Mouse (Mus musculus): Measurements from ENCODE around the gene Scn8a. TPM values are rescaled to one million over a fixed set of nuclear protein-coding genes. Genes with fewer than 3 reads are reported as not detected.

The Scn8a gene
- total RNA-seq, 2 experiments from 2014 or later = 0.03 to 0.14 TPM

DNA sequence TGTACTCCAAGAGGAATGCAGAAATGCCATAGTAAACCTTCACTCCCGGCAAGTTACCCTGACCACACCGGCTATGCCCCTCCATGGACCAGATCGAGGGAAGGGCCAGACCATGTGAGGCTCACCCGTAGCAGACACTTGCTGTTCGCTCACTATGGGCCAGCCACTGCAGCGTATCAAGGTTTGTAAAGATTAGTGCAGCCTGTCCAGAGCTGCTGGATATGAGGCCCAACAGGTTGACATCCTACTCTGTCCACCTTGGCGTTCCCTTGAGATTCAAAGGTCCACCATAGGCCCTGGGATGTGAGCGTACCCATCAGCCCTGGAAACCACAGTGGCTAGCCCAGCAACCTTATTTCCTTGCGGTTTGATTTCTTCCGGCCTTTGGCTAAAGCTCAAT lies 184.9 kb downstream of the Scn8a start:
- TF ChIP-seq CTCF (IDR thresholded peaks at IDR 0.05) = no peak
- no peak for DNase-seq
- intact Hi-C loops (cut with DNase I) = no loop called here
- Histone ChIP-seq H3K4me3 (no peak overlapping the region), H3K27ac (no peak overlapping the region)

DNA sequence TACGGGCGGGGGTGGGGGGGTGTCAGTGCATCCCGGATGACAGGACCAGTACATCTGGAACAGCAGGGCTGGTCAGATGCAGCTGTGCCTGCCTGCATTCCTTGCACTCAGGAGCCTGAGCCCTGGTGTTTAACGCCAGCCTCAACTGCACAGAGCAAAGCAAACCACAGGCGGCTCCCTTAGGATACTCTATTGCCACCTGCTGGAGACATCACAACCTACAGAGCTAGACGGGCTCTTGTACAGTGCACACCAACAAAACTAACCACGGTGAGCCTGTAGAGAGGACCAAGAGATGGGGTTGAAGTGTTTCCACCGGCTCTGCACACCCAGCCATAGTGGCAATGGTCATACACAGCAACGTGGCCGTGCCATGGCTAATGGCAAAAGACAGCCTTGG lies 186.6 kb downstream of the Scn8a start:
- intact Hi-C loops (cut with DNase I) = no loop called here
- DNase-seq = no peak
- no peak overlapping the region for H3K4me3 ChIP-seq
- no peak overlapping the region for H3K27ac ChIP-seq
- peak; percentile 65 for TF ChIP-seq CTCF (IDR thresholded peaks at IDR 0.05)

DNA sequence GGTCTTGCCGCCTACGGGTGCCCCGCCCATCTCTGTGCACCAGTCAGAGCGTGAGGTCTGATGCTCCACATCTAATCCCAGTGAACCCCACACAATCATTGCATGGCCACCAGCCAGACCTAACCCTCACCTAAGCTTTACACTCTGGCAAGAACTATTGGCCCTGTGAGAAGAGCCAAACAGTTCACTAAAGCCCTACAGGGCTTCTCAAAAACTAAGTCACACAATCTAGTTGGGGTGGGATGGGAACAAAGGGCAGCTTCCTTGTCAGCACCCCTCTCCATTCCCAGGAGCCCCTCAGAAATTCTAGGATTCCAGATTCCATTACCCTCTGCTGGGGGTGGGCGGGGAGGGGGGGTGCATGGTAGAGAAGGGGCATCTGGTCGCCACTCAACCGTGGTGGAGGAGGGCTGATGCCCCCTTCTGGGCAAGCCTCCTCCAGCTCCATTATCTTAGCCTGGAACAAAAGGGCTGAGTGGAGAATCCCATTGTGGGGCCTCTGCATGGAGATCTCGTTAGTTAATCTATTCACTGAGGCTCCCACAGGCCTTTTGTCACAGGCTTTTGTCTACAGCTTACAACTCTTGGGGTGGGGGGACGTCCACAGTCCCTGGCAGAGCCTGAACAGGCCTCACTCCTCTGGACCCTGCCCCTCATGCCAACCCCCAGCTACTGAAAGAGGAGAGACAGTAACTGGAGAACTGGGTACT lies 190.1 kb downstream of the Scn8a start:
- intact Hi-C loops (cut with DNase I) = no loop called here
- no peak for DNase-seq
- Histone ChIP-seq H3K4me3 (no peak overlapping the region), H3K27ac (no peak overlapping the region)
- TF ChIP-seq CTCF (IDR thresholded peaks at IDR 0.05) = no peak

DNA sequence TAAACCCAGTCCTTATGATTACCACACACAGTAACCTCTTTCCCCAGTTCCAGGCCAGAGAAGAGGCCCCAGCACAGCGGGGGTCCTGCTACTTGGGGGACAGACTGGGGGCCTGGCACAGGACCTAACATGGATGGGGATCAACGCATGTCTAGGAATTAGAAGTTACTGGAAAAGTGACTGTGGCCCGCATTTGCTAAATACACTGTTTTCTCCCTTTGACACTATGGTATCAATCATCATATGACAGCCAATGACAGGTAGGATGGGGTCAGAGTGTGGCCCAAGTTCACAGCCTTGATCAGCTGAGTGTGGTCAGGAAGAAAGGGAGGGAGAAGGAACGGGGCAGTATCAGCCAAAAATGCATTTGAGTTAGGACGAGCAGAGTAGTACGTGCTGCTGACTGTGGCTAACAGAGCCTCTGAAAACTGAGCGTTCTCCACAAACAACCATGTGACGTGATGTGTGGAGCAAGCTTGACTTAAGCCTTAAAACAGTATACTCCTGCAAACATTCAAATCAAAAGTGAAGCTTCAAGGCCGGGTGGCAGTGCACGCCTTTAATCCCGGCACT lies 190.7 kb downstream of the Scn8a start:
- no peak overlapping the region for H3K4me3 ChIP-seq
- H3K27ac ChIP-seq = no peak overlapping the region
- intact Hi-C loops (cut with DNase I) = no loop called here
- DNase-seq = no peak
- no peak for TF ChIP-seq CTCF (IDR thresholded peaks at IDR 0.05)

DNA sequence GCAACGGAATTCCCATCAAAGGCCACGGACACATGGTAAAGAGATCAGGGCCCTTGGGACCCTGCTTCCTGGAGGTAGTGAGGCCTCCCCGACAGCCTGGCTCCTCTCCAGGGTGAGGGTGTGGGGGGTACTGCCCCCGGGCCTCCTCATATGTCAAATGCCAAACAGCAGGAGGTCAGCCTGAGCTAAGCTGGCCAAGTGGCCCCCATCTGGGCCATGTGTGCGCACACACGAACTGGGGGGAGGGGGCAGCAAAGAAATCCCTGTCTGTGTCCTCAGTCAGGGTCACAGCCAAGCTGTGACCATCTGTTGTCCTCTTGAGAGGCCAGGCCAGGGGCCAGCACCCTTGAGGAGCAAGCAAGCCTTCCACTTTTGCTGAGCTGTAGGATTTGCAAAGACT lies 195.4 kb downstream of the Scn8a start:
- intact Hi-C loops (cut with DNase I) = no loop called here
- TF ChIP-seq CTCF (IDR thresholded peaks at IDR 0.05) = no peak
- no peak overlapping the region for H3K4me3 ChIP-seq
- 0 out of 2 replicates have a peak overlapping the region, but pooled peaks have one; percentile 12 for H3K27ac ChIP-seq
- no peak for DNase-seq

DNA sequence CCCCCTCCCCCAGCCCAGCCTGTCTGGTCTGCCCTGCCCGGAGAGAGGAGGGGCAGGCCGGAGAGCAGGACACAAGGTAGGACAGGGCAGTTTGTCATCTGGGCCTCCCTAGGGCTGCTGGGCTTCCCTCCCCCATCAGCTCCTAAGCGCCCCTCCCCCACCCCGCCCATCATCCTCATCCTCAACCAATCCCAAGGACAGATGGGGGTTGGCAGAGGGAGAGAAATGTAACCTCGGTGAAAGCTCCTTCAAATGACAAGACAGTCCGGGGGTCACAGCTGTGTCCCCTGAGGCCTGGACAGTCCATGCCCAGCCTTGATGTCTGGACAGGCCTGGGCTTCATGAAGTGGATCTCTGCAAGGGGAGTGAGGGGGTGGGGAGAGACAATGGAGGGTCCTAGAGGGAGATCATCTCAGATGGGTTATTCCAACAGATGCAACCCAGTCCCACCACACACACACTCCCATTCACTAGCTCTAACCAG lies 196.7 kb downstream of the Scn8a start:
- DNase-seq = no peak
- no peak overlapping the region for H3K27ac ChIP-seq
- TF ChIP-seq CTCF (IDR thresholded peaks at IDR 0.05) = no peak
- no peak overlapping the region for H3K4me3 ChIP-seq
- intact Hi-C loops (cut with DNase I) = no loop called here

DNA sequence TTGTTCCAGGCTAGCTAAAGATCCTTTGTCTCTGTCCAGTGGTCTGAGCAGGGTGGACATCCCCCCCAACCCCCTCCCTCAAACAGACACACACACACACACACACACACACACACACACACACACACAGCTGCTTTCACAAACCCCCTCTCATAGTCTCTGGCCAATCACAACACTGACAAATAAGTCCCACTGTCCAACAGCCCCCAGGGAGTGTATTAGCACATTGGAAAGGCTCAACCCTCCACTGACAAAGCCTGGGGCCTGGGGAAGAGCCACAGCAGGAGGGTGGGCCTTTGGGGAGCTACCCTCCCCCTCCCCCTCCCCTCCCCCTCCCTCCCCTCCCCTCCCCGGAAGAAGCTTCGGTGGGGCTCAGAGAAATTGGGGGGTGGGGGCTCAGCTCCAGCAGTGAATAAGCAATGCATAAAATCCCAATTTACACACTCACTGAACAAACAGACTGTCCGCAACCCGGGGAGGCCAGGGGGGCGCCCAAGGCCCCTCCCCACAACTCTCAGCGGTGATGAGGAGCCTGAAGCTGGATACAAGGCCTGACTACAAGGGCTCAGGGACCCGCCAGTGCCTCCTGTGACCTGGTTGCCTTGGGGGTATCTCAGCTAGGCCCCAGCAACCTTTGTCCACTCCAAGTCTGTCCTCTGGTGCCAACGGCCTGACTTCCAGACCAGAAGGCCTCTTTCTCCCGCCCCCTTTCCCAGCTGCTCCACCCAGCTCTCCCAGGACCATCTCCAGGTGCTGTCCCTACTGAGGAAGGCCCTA lies 197.4 kb downstream of the Scn8a start:
- TF ChIP-seq CTCF (IDR thresholded peaks at IDR 0.05) = no peak
- intact Hi-C loops (cut with DNase I) = no loop called here
- no peak for DNase-seq

DNA sequence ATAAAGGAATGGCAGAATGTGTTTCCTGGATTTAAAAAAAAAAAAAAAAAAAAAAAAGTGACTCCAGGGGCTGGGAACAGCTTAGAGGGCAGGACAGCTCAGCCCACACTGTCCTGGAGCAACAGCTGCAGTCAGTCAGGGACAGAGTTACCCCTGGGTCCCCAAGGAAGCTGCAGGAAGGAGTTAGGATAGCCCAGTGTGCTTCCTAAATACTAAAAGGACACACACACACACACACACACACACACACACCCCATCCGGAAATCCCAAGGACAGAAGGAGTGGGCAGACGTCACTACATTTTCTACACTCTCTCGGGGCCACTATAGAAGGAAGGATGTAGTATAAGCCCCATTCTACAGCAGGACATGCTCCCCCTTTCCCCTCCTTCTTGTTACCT lies 198.4 kb downstream of the Scn8a start:
- intact Hi-C loops (cut with DNase I) = no loop called here
- Histone ChIP-seq H3K4me3 (no peak overlapping the region), H3K27ac (0 out of 2 replicates have a peak overlapping the region, but pooled peaks have one; percentile 24)
- DNase-seq = no peak
- no peak for TF ChIP-seq CTCF (IDR thresholded peaks at IDR 0.05)

More for the DNA sequence above, 197.4 kb downstream of the Scn8a start:
- H3K27ac ChIP-seq = 0 out of 2 replicates have a peak overlapping the region, but pooled peaks have one; percentile 16
- no peak overlapping the region for H3K4me3 ChIP-seq

DNA sequence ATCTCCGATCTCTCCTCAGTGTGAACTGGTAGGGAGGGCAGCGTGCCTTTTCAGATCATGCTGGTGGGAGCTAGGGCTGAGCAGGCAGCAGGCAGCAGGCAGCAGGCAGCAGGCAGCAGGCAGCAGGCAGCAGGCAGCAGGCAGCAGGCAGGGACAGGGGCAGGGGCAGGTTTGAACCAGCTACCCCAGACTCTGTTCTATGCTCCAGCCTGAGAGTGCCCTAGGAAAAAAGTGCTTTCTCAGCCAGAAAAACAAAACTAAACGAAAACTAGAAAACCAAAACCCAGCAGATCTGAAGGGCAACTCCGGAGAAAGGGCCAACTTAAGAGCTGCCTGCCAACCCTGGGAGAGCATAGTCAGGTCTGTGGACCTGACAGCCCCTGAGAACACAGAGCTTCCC lies 199.0 kb downstream of the Scn8a start:
- no peak for DNase-seq
- no peak overlapping the region for H3K4me3 ChIP-seq
- H3K27ac ChIP-seq = no peak overlapping the region
- intact Hi-C loops (cut with DNase I) = no loop called here
- no peak for TF ChIP-seq CTCF (IDR thresholded peaks at IDR 0.05)

DNA sequence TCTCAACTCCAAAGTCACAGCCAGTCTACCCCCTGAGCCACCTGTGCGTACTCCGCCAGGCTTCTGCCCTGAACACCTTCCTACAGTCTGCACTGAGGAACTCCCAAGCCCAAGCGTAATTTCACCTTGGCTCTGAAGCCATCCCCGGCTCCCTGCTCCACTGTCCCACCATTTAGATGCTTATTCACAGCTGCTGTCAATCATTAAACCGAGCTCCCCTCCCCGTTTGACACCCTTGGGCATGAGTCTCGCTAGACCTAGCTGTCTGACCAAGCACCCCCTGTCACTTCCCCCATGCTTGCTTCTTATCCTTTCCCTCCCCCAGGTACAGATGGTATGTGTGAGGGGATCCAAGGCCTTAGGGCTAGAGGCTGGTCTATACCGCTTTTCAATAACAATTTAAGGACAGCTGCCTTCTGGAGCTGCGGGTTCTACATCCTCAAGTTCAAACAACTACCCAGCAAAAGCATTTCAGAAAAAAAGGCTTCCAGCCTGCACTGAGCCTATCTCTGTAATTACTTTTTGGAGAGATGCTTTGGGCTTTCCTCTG lies 200.1 kb downstream of the Scn8a start:
- H3K27ac ChIP-seq = no peak overlapping the region
- TF ChIP-seq CTCF (IDR thresholded peaks at IDR 0.05) = no peak
- no peak for DNase-seq
- H3K4me3 ChIP-seq = no peak overlapping the region
- intact Hi-C loops (cut with DNase I) = no loop called here

DNA sequence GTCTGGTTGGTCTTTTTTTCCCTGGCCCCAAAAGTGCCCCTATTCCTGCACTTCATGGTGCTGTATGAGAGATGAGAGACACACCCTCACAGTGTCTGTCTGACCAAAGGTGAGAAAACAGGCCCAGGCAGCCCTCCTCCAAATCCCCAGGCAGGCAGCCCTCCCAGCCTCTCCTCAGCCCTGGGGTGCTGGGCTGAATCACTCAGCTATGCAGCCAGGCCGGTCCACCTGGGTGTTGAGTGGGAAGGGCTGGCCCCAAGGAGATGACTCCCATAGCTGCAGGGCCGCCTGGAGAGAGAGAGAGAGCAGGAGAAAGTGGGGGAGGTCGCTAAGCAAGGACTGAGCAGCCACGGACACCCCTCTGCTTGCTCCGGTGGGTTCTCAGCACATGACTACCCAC lies 201.1 kb downstream of the Scn8a start:
- Histone ChIP-seq H3K4me3 (no peak overlapping the region), H3K27ac (no peak overlapping the region)
- DNase-seq = no peak
- no peak for TF ChIP-seq CTCF (IDR thresholded peaks at IDR 0.05)
- intact Hi-C loops (cut with DNase I) = no loop called here

DNA sequence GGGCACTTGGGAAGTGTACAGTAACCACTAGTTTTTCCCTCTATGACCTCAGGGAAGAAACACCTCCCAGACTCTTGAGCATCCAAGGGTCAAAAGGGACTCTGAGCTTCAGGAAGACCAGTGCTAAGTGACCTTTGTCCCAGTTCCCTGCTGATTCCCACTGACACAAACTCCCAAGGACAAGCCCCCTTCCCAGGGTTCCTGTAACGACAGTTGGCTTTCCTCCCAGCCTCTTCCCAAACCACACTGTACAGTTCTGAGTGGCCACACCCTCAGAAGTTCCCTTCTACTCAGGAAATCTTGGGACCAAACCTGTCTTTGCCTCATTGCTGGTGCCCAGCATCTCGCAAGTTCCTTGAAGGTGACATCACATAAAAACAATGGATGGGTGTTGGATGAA lies 203.1 kb downstream of the Scn8a start:
- intact Hi-C loops (cut with DNase I) = no loop called here
- Histone ChIP-seq H3K4me3 (no peak overlapping the region), H3K27ac (no peak overlapping the region)
- TF ChIP-seq CTCF (IDR thresholded peaks at IDR 0.05) = no peak
- DNase-seq = no peak

DNA sequence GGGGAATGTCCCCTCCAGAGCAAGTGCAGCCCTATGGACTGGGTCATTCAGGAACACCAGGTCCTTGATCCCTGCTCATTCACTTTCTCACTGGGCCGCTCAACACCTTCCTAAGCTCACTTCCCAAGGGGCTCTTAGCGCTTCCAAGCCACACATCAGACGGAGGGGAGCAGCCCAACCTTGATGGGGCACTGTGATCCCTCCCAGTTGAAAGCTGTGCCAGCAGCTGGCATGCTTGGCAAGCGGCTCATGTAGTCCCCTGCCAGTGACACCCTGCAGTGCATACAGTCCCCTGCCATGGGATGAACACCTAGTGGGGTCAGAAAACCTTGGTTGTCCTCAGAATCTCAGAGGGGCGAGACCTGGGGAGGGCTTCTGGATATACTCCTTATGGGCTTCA lies 204.4 kb downstream of the Scn8a start:
- intact Hi-C loops (cut with DNase I) = no loop called here
- no peak overlapping the region for H3K4me3 ChIP-seq
- DNase-seq = no peak
- no peak overlapping the region for H3K27ac ChIP-seq
- TF ChIP-seq CTCF (IDR thresholded peaks at IDR 0.05) = no peak

All from gastrocnemius, adult 2 months (tissue).